Mouse (Mus musculus) bone marrow macrophage, adult 2 months (primary cell): Measurements from ENCODE around the gene Plekhm3. TPM values are rescaled to one million over a fixed set of nuclear protein-coding genes. Genes with fewer than 3 reads are reported as not detected.
"Not testable (repeated sequence)": the region's sequence is repeated elsewhere in the genome, so short reads cannot be mapped to it uniquely, and the experiment has no call there.

Experiments used
- H3K27ac ChIP-seq: 2 replicates; pipeline ENCODE4 v1.5.1; 2012; ENCODE audit warnings: low read depth, low read length; ENCODE audit not compliant: insufficient read depth
- H3K4me1 ChIP-seq: 2 replicates; pipeline ENCODE4 v1.6.1; 2012; ENCODE audit warnings: low read length; ENCODE audit not compliant: control insufficient read depth, insufficient read depth
- H3K4me3 ChIP-seq: 2 replicates; pipeline ENCODE4 v1.5.1; 2012; ENCODE audit warnings: mild to moderate bottlenecking, low read length, moderate library complexity; ENCODE audit not compliant: insufficient read depth
- CTCF ChIP-seq: IDR thresholded peaks from 2 replicates; pipeline ENCODE4 v1.5.1; 2012; ENCODE audit warnings: low read depth, mild to moderate bottlenecking, low read length, moderate library complexity
- POLR2A ChIP-seq: IDR thresholded peaks from 2 replicates; pipeline ENCODE4 v1.6.1; 2012; ENCODE audit warnings: mild to moderate bottlenecking, low read depth, low read length, borderline replicate concordance
- polyA plus RNA-seq: library from polyadenylated mRNA; stranded (reverse); fragments of >200 nt; gene quantifications from 2 replicates; pipeline ENCODE4 v1.2.4, GENCODE M21; 2012; ENCODE audit not compliant: missing spikeins, insufficient read depth, insufficient read length

Plekhm3 gene
- polyA plus RNA-seq, 1 experiment: 24.9 TPM

GRCm38 (mm10) chr1:64957021-64957489, 431 bp upstream of the Plekhm3 start:
- TF ChIP-seq CTCF (no peak), POLR2A (no peak)
- Histone ChIP-seq H3K27ac (peak overlapping the region; percentile 58), H3K4me1 (peaks cover 17% of the 10 kb centered on the region), H3K4me3 (peak overlapping the region; percentile 68)

DNA sequence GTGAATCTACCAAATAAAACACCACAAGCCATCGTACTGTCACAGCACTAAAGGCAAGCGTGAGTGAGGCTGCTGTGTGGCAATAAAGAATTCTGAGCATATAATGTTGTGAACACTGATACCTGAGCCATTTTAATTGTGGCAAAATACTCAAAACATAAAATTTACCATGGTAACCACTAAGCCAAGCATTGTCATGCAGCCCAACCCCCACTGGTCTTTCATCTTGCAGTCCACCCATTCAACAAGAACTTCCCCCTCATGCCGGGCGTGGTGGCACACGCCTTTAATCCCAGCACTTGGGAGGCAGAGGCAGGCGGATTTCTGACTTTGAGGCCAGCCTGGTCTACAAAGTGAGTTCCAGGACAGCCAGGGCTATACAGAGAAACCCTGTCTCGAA, 1.8 kb downstream of the Plekhm3 start:
- not testable (repeated sequence) for H3K4me3 ChIP-seq, H3K27ac ChIP-seq
- H3K4me1 ChIP-seq: peaks cover 29% of the 10 kb centered on the region

- TF ChIP-seq POLR2A (no peak), CTCF (no peak)
Observed at GRCm38 (mm10) chr1:64950271-64950670, 6.4 kb downstream of the Plekhm3 start.

GRCm38 (mm10) chr1:64949377-64949776, 7.2 kb downstream of the Plekhm3 start:
- Histone ChIP-seq H3K27ac (no peak overlapping the region), H3K4me1 (peaks cover 43% of the 10 kb centered on the region), H3K4me3 (no peak overlapping the region)
- TF ChIP-seq CTCF: no peak
- TF ChIP-seq POLR2A: no peak

More at GRCm38 (mm10) chr1:64950271-64950670, 6.4 kb downstream of the Plekhm3 start:
- H3K4me3 ChIP-seq: no peak overlapping the region
- peaks cover 42% of the 10 kb centered on the region for H3K4me1 ChIP-seq
- no peak overlapping the region for H3K27ac ChIP-seq

DNA sequence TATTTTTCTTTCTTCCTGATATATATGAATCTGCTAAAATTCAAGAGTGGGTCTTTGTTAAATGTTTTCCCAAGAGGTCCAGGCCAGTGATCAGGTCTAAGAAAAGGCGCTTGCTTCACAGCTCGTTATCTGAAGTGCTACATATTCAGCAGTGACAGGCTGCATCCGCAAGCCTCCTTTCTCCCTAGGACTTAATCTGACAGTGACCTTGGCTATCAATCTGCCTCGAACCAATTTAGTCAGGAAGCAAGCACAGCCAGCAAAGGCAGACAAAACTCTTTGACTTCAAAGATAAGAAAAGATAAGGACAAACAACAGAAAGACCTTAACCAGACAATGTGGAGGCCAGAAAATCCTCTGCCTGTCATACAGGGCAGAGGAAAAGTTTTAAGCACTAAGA, 10.5 kb downstream of the Plekhm3 start:
- Histone ChIP-seq H3K4me3 (no peak overlapping the region), H3K27ac (no peak overlapping the region), H3K4me1 (peaks cover 56% of the 10 kb centered on the region)
- TF ChIP-seq POLR2A: no peak
- no peak for TF ChIP-seq CTCF

DNA sequence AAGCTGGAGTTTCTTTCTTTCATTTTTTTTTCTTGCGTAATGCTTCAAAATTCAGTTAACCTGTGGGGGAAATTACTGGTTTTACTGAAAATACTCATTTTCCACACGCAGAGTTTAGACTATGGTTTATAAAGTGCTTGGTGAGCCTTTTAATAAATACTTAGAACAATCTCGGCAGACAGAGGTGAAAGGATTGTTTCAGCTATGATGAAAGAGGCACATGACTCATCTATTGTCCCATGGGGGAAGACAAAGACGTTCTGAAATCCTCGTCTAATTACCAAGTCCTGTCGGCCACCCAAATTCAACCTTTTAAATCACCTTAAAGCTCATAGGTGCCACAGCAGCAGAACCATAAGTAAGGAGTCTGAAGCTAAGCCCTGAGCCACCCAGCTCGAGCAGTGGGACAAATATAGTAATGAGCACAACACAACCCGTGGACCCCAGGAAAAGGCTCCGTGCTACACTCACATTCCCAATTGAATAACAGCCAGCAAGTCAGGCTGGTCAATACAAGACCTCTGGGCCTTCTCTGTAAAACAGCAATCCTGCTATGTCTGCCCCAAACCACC, 11.3 kb downstream of the Plekhm3 start:
- Histone ChIP-seq H3K4me1 (peaks cover 54% of the 10 kb centered on the region), H3K4me3 (peak overlapping the region; percentile 1; the same call in 1 of the 2 replicates), H3K27ac (peak overlapping the region; percentile 58)
- no peak for TF ChIP-seq CTCF
- no peak for TF ChIP-seq POLR2A

GRCm38 (mm10) chr1:64944746-64945145, 11.9 kb downstream of the Plekhm3 start:
- TF ChIP-seq POLR2A (no peak), CTCF (no peak)
- H3K27ac ChIP-seq: peak overlapping the region; percentile 58
- H3K4me3 ChIP-seq: no peak overlapping the region
- peaks cover 49% of the 10 kb centered on the region for H3K4me1 ChIP-seq

DNA sequence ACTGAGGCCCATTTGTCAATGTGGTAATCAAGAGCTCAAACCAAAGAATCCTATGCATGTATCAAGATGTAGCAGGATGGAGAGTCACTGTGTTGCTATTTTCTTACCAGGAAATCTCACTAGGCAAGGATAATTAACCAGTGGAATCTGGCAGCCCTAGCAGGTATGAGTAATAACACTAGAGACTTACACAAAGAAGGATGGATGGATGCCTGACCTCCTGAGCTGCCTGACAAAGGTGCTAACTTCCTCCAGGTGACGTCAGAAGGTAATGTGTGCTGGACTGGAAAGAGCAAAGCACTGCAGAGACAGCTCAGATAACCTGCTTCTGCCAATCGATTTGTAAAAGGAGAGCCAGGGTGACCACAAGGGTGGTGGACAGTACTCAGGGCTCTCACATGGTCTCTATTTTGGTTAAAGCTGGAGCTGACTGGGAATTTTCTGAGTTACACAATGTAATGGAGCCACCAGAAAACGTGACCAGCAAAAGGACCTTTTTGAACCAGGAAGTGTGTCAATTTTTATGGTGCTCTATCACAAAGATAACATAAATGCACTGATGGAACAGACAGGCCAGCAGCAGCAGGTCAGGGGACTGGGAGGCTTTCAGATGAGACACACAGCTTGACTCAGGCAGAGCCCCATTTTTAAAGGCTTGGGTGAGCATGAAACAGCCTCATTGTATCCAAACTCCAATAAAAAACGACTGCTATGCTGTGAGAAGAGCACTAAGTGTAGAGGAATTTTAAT, 14.4 kb downstream of the Plekhm3 start:
- H3K4me1 ChIP-seq: peaks cover 50% of the 10 kb centered on the region
- TF ChIP-seq POLR2A (no peak), CTCF (no peak)
- H3K4me3 ChIP-seq: no peak overlapping the region
- peak overlapping the region; percentile 71 for H3K27ac ChIP-seq

- Histone ChIP-seq H3K4me1 (peaks cover 36% of the 10 kb centered on the region), H3K27ac (no peak overlapping the region), H3K4me3 (no peak overlapping the region)
- TF ChIP-seq POLR2A: no peak
- no peak for TF ChIP-seq CTCF
Observed at GRCm38 (mm10) chr1:64938907-64939306, 17.7 kb downstream of the Plekhm3 start.

- Histone ChIP-seq H3K27ac (no peak overlapping the region), H3K4me1 (peaks cover 38% of the 10 kb centered on the region), H3K4me3 (no peak overlapping the region)
- TF ChIP-seq POLR2A (no peak), CTCF (no peak)
Observed at GRCm38 (mm10) chr1:64937692-64938091, 18.9 kb downstream of the Plekhm3 start.
